Mouse (Mus musculus): ENCODE measurements around the gene Abi1. TPM values are rescaled to one million over a fixed set of nuclear protein-coding genes. Genes with fewer than 3 reads are reported as not detected.

Abi1 gene
- polyA plus RNA-seq, 1 experiment: 118 TPM

GRCm38 (mm10) chr2:23030631-23031030, 9.4 kb downstream of the Abi1 start:
- H3K36me3 ChIP-seq (ENCODE audit: control insufficient read depth, insufficient read depth, low read length): peaks cover 6% of the 10 kb centered on the region
- 92% methylated on average over 4 of the region's 4 CpGs for WGBS
- no peak for TF ChIP-seq POLR2A (IDR thresholded peaks at IDR 0.05; ENCODE audit: low read depth, low read length)
- TF ChIP-seq CTCF (IDR thresholded peaks at IDR 0.05; ENCODE audit: extremely low read depth, insufficient read length, insufficient replicate concordance, low read depth, low read length): no peak
- H3K4me1 ChIP-seq (ENCODE audit: control insufficient read depth, insufficient read depth, insufficient read length, low read length): no peaks in the 10 kb centered on the region
- no peak overlapping the region for H3K27ac ChIP-seq (ENCODE audit: insufficient read depth, low read depth, low read length)
- H3K4me3 ChIP-seq (ENCODE audit: low read depth, low read length): no peak overlapping the region
- H3K27me3 ChIP-seq (ENCODE audit: control insufficient read depth, insufficient read depth, low read length): no peaks in the 10 kb centered on the region

- no peaks in the 10 kb centered on the region for H3K27me3 ChIP-seq (ENCODE audit: control insufficient read depth, insufficient read depth, low read length)
- 0 out of 2 replicates have a peak, but pooled peaks cover 2% of the 10 kb centered on the region for H3K4me1 ChIP-seq (ENCODE audit: control insufficient read depth, insufficient read depth, insufficient read length, low read length)
- no peak for TF ChIP-seq CTCF (IDR thresholded peaks at IDR 0.05; ENCODE audit: extremely low read depth, insufficient read length, insufficient replicate concordance, low read depth, low read length)
- no peak for TF ChIP-seq POLR2A (IDR thresholded peaks at IDR 0.05; ENCODE audit: low read depth, low read length)
- 92% methylated on average over 4 of the region's 4 CpGs for WGBS
- H3K27ac ChIP-seq (ENCODE audit: insufficient read depth, low read depth, low read length): no peak overlapping the region
- H3K4me3 ChIP-seq (ENCODE audit: low read depth, low read length): no peak overlapping the region
- H3K36me3 ChIP-seq (ENCODE audit: control insufficient read depth, insufficient read depth, low read length): peaks cover 6% of the 10 kb centered on the region
These were observed 11.2 kb downstream of the Abi1 start for GRCm38 (mm10) chr2:23028826-23029225.

GRCm38 (mm10) chr2:23026379-23026778, 13.7 kb downstream of the Abi1 start:
- H3K4me3 ChIP-seq (ENCODE audit: low read depth, low read length): no peak overlapping the region
- no peak for TF ChIP-seq CTCF (IDR thresholded peaks at IDR 0.05; ENCODE audit: extremely low read depth, insufficient read length, insufficient replicate concordance, low read depth, low read length)
- no peak for TF ChIP-seq POLR2A (IDR thresholded peaks at IDR 0.05; ENCODE audit: low read depth, low read length)
- peaks cover 6% of the 10 kb centered on the region for H3K36me3 ChIP-seq (ENCODE audit: control insufficient read depth, insufficient read depth, low read length)
- WGBS: 41% methylated on average over 1 of the region's 1 CpGs
- no peaks in the 10 kb centered on the region for H3K27me3 ChIP-seq (ENCODE audit: control insufficient read depth, insufficient read depth, low read length)
- H3K27ac ChIP-seq (ENCODE audit: insufficient read depth, low read depth, low read length): no peak overlapping the region
- H3K4me1 ChIP-seq (ENCODE audit: control insufficient read depth, insufficient read depth, insufficient read length, low read length): peaks cover 4% of the 10 kb centered on the region; the same call in 1 of the 2 replicates

GRCm38 (mm10) chr2:23023714-23024282, 16.2 kb downstream of the Abi1 start:
- TF ChIP-seq CTCF (IDR thresholded peaks at IDR 0.05; ENCODE audit: extremely low read depth, insufficient read length, insufficient replicate concordance, low read depth, low read length) (no peak), POLR2A (IDR thresholded peaks at IDR 0.05; ENCODE audit: low read depth, low read length) (no peak)
- Histone ChIP-seq H3K36me3 (ENCODE audit: control insufficient read depth, insufficient read depth, low read length) (0 out of 2 replicates have a peak, but pooled peaks cover 1% of the 10 kb centered on the region), H3K27ac (ENCODE audit: insufficient read depth, low read depth, low read length) (no peak overlapping the region), H3K4me1 (ENCODE audit: control insufficient read depth, insufficient read depth, insufficient read length, low read length) (peaks cover 6% of the 10 kb centered on the region; the same call in 1 of the 2 replicates), H3K4me3 (ENCODE audit: low read depth, low read length) (no peak overlapping the region), H3K27me3 (ENCODE audit: control insufficient read depth, insufficient read depth, low read length) (no peaks in the 10 kb centered on the region)
- 79% methylated on average over 4 of the region's 4 CpGs for WGBS

- Histone ChIP-seq H3K27ac (ENCODE audit: insufficient read depth, low read depth, low read length) (no peak overlapping the region), H3K36me3 (ENCODE audit: control insufficient read depth, insufficient read depth, low read length) (0 out of 2 replicates have a peak, but pooled peaks cover 1% of the 10 kb centered on the region), H3K27me3 (ENCODE audit: control insufficient read depth, insufficient read depth, low read length) (no peaks in the 10 kb centered on the region), H3K4me3 (ENCODE audit: low read depth, low read length) (no peak overlapping the region), H3K4me1 (ENCODE audit: control insufficient read depth, insufficient read depth, insufficient read length, low read length) (peaks cover 6% of the 10 kb centered on the region; the same call in 1 of the 2 replicates)
- TF ChIP-seq POLR2A (IDR thresholded peaks at IDR 0.05; ENCODE audit: low read depth, low read length) (no peak), CTCF (IDR thresholded peaks at IDR 0.05; ENCODE audit: extremely low read depth, insufficient read length, insufficient replicate concordance, low read depth, low read length) (no peak)
- 91% methylated on average over 3 of the region's 3 CpGs for WGBS
These were observed 17.0 kb downstream of the Abi1 start for GRCm38 (mm10) chr2:23023023-23023422.

- H3K36me3 ChIP-seq (ENCODE audit: control insufficient read depth, insufficient read depth, low read length): 0 out of 2 replicates have a peak, but pooled peaks cover 1% of the 10 kb centered on the region
These were observed 18.3 kb downstream of the Abi1 start for GRCm38 (mm10) chr2:23021721-23022120.

GRCm38 (mm10) chr2:23021320-23021719, 18.7 kb downstream of the Abi1 start:
- no peaks in the 10 kb centered on the region for H3K27me3 ChIP-seq (ENCODE audit: control insufficient read depth, insufficient read depth, low read length)
- no peak overlapping the region for H3K4me3 ChIP-seq (ENCODE audit: low read depth, low read length)
- WGBS: 82% methylated on average over 4 of the region's 4 CpGs
- H3K27ac ChIP-seq (ENCODE audit: insufficient read depth, low read depth, low read length): no peak overlapping the region
- TF ChIP-seq POLR2A (IDR thresholded peaks at IDR 0.05; ENCODE audit: low read depth, low read length) (no peak), CTCF (IDR thresholded peaks at IDR 0.05; ENCODE audit: extremely low read depth, insufficient read length, insufficient replicate concordance, low read depth, low read length) (no peak)
- peaks cover 6% of the 10 kb centered on the region; the same call in 1 of the 2 replicates for H3K4me1 ChIP-seq (ENCODE audit: control insufficient read depth, insufficient read depth, insufficient read length, low read length)
- H3K36me3 ChIP-seq (ENCODE audit: control insufficient read depth, insufficient read depth, low read length): 0 out of 2 replicates have a peak, but pooled peaks cover 1% of the 10 kb centered on the region

More at GRCm38 (mm10) chr2:23021721-23022120, 18.3 kb downstream of the Abi1 start:
- Histone ChIP-seq H3K4me3 (ENCODE audit: low read depth, low read length) (no peak overlapping the region), H3K4me1 (ENCODE audit: control insufficient read depth, insufficient read depth, insufficient read length, low read length) (peaks cover 6% of the 10 kb centered on the region; the same call in 1 of the 2 replicates), H3K27me3 (ENCODE audit: control insufficient read depth, insufficient read depth, low read length) (no peaks in the 10 kb centered on the region), H3K27ac (ENCODE audit: insufficient read depth, low read depth, low read length) (no peak overlapping the region)
- TF ChIP-seq CTCF (IDR thresholded peaks at IDR 0.05; ENCODE audit: extremely low read depth, insufficient read length, insufficient replicate concordance, low read depth, low read length): no peak
- TF ChIP-seq POLR2A (IDR thresholded peaks at IDR 0.05; ENCODE audit: low read depth, low read length): no peak
- WGBS: 25% methylated on average over 4 of the region's 4 CpGs
